Mouse (Mus musculus): ENCODE results near the gene 9330161L09Rik.

DNA sequence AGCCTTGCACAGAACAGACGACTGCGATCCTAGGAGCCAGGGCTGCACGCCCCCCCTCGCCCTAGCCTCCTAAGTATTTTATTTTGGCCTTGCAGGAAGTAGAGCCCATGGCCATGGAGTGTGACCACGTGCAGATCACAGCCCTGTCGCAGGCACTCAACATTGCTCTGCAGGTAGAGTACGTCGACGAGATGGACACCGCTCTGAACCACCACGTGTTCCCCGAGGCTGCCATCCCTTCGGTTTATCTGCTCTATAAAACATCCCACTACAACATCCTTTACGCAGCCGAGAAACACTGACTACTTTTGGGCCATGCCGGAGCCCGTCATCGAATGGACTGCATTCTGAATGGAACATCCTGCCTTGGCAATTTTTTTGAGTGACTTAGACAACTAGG is 3.5 kb downstream of the 9330161L09Rik start:
- TF ChIP-seq ZC3H11A (IDR thresholded peaks at IDR 0.05; ENCODE audit: borderline replicate concordance, low read depth, low read length) (no peak), MAFK (IDR thresholded peaks at IDR 0.05; ENCODE audit: insufficient read depth, low read depth, low read length) (no peak), HCFC1 (IDR thresholded peaks at IDR 0.05; ENCODE audit: borderline replicate concordance, insufficient read depth, low read length) (no peak)
